Mouse (Mus musculus) limb, embryonic 15.5 days (tissue): Measurements from ENCODE around the gene Gm10964. TPM values are rescaled to one million over a fixed set of nuclear protein-coding genes. Genes with fewer than 3 reads are reported as not detected.

Experiments
- ATAC-seq: fragments of 200-750 bp; cut with Nextera tagmentation; 2 replicates; pipeline ENCODE4 v1.8.0; 2017; ENCODE audit warnings: low read depth, moderate TSS enrichment; ENCODE audit not compliant: insufficient number of reproducible peaks, low FRiP score, low TSS enrichment
- H3K27ac ChIP-seq: fragments of 300-500 bp; sonication (generic); 2 replicates; pipeline ENCODE4 v1.5.1; 2015; ENCODE audit warnings: moderate library complexity, mild to moderate bottlenecking, inconsistent platforms
- H3K27me3 ChIP-seq: fragments of 300-500 bp; sonication (generic); 2 replicates; pipeline ENCODE4 v1.6.1; 2015; ENCODE audit warnings: inconsistent platforms
- H3K36me3 ChIP-seq: fragments of 300-500 bp; sonication (generic); 2 replicates; pipeline ENCODE4 v1.6.1; 2015; ENCODE audit warnings: inconsistent platforms
- H3K4me1 ChIP-seq: fragments of 300-500 bp; sonication (generic); 2 replicates; pipeline ENCODE4 v1.6.1; 2015; ENCODE audit warnings: inconsistent platforms
- H3K4me2 ChIP-seq: fragments of 300-500 bp; sonication (generic); 2 replicates; pipeline ENCODE4 v1.6.1; 2015; ENCODE audit warnings: mild to moderate bottlenecking, inconsistent platforms
- H3K4me3 ChIP-seq: fragments of 300-500 bp; sonication (generic); 2 replicates; pipeline ENCODE4 v1.5.1; 2015; ENCODE audit warnings: mild to moderate bottlenecking, inconsistent platforms
- H3K9ac ChIP-seq: fragments of 300-500 bp; sonication (generic); 2 replicates; pipeline ENCODE4 v1.6.1; 2015; ENCODE audit warnings: inconsistent platforms
- H3K9me3 ChIP-seq: fragments of 300-500 bp; sonication (generic); 2 replicates; pipeline ENCODE4 v1.6.1; 2016; ENCODE audit warnings: inconsistent platforms
- WGBS: fragments of 180-500 bp; shearing (Covaris S2); methylation state at CpG from one replicate; pipeline ENCODE4 v1.1.7; 2015; 5-methylcytosine and 5-hydroxymethylcytosine counted together
- polyA plus RNA-seq: library from polyadenylated mRNA; unstranded; fragments of >200 nt; fragmentation: Nextera tagmentation; extraction: Ambion mirVana; gene quantifications from 2 replicates; pipeline ENCODE4 v1.2.1, GENCODE M21; 2015

Gm10964 gene
- polyA plus RNA-seq, 1 experiment from 2014 or later = not detected

- no peak for ATAC-seq
These were observed 20.2 kb downstream of the Gm10964 start for GRCm38 (mm10) chr3:103759261-103759970.

DNA sequence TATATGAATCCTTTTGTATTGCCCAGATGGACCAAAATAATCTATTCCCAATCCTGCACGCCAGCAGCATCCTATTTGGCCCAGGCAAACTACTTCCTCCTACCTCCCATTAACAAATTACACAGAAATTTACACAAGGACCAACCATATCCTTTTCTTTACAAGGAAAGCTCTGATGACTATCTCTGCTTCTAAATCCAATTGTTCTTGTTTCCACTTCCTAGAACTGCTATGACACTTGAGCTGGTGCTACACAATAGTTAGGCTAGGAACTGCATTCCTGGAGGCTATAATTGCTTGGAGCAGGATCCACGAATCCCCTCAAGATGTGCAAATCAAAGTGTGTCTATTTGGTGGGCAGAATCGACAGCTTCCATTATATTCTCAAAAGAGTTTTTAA lies 27.6 kb downstream of the Gm10964 start:
- no peak for ATAC-seq
- 73% methylated on average over 3 of the region's 3 CpGs for WGBS
- H3K27ac ChIP-seq = no peak overlapping the region
- H3K9me3 ChIP-seq = no peaks in the 10 kb centered on the region
- H3K36me3 ChIP-seq = peaks cover 40% of the 10 kb centered on the region
- H3K4me2 ChIP-seq = no peak overlapping the region
- no peak overlapping the region for H3K4me3 ChIP-seq
- H3K9ac ChIP-seq = no peak overlapping the region
- H3K27me3 ChIP-seq = no peaks in the 10 kb centered on the region
- peaks cover 6% of the 10 kb centered on the region for H3K4me1 ChIP-seq

More at GRCm38 (mm10) chr3:103759261-103759970, 20.2 kb downstream of the Gm10964 start:
- Histone ChIP-seq H3K27ac (no peak overlapping the region), H3K9ac (no peak overlapping the region), H3K4me3 (no peak overlapping the region), H3K36me3 (peaks cover 67% of the 10 kb centered on the region), H3K27me3 (no peaks in the 10 kb centered on the region), H3K9me3 (no peaks in the 10 kb centered on the region), H3K4me1 (no peaks in the 10 kb centered on the region), H3K4me2 (no peak overlapping the region)
- WGBS = 79% methylated on average over 5 of the region's 5 CpGs

DNA sequence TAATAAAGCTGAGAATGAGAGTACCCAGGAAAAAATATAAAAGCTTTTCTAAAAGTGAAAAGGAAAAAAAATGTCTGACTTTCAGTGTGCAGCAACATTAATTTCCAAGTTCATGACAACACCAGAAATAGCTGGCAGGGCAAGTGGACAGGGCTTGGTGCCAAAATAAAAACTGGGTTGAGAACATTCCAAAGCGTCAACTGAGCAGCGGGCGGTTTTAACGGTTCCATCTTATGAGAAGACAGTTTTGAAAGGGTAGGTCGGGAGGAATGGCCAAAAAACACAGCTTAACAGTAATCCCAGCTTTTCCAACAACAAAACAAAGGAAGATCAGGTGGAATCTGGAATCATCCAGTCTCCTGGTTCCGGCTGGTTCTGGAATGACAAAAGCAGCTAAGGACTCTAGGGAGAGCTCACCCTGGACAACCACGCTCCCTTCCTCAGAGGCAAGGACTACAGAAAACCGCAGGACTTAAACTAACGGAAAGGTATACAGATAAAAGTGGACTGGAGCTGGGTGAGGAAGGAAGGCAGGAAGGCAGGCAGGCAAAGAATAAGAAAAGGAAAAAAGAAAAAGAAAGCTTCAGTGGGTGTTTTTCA lies 32.5 kb downstream of the Gm10964 start:
- no peak for ATAC-seq
- Histone ChIP-seq H3K4me3 (no peak overlapping the region), H3K27me3 (no peaks in the 10 kb centered on the region), H3K36me3 (peaks cover 23% of the 10 kb centered on the region; the same call in 1 of the 2 replicates), H3K27ac (no peak overlapping the region), H3K4me1 (peaks cover 19% of the 10 kb centered on the region), H3K9ac (no peak overlapping the region), H3K9me3 (no peaks in the 10 kb centered on the region), H3K4me2 (0 out of 2 replicates have a peak overlapping the region, but pooled peaks have one; percentile 7)
- WGBS = 40% methylated on average over 9 of the region's 9 CpGs

- H3K9me3 ChIP-seq = no peaks in the 10 kb centered on the region
- 88% methylated on average over 4 of the region's 4 CpGs for WGBS
- no peak overlapping the region for H3K4me2 ChIP-seq
- no peak for ATAC-seq
- H3K4me1 ChIP-seq = peaks cover 19% of the 10 kb centered on the region
- no peak overlapping the region for H3K9ac ChIP-seq
- H3K4me3 ChIP-seq = no peak overlapping the region
- no peaks in the 10 kb centered on the region for H3K27me3 ChIP-seq
- peaks cover 34% of the 10 kb centered on the region; the same call in 1 of the 2 replicates for H3K36me3 ChIP-seq
- H3K27ac ChIP-seq = no peak overlapping the region
These were observed 33.7 kb downstream of the Gm10964 start for GRCm38 (mm10) chr3:103772846-103773245.

GRCm38 (mm10) chr3:103773508-103773907 lies 34.3 kb downstream of the Gm10964 start:
- Histone ChIP-seq H3K9ac (no peak overlapping the region), H3K9me3 (no peaks in the 10 kb centered on the region), H3K27me3 (no peaks in the 10 kb centered on the region), H3K4me2 (no peak overlapping the region), H3K4me1 (peaks cover 19% of the 10 kb centered on the region), H3K27ac (no peak overlapping the region), H3K36me3 (peaks cover 33% of the 10 kb centered on the region; the same call in 1 of the 2 replicates), H3K4me3 (no peak overlapping the region)
- no peak for ATAC-seq
- WGBS = 76% methylated on average over 3 of the region's 3 CpGs

DNA sequence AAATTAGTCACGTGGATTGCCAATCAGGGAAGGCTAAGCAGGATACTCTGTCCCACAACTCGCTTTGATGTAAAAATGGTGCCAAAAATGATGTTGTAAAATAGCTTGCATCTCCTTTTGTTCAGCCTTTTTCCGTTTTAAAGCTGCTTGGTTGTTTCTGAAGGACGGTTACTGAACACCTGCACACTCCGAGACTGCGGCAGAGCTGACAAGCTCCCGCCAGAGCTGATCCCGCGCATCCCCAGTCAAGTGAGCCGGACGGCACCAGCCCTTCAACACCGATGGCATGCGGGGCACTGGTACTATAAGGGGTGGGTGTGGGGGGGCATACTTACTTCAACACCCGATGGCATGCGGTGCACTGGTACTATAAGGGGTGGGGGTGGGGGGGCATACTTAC lies 34.8 kb downstream of the Gm10964 start:
- no peak overlapping the region for H3K9ac ChIP-seq
- no peak for ATAC-seq
- peaks cover 29% of the 10 kb centered on the region; the same call in 1 of the 2 replicates for H3K36me3 ChIP-seq
- H3K9me3 ChIP-seq = no peaks in the 10 kb centered on the region
- no peaks in the 10 kb centered on the region for H3K27me3 ChIP-seq
- H3K4me1 ChIP-seq = peaks cover 19% of the 10 kb centered on the region
- no peak overlapping the region for H3K4me2 ChIP-seq
- H3K4me3 ChIP-seq = no peak overlapping the region
- no peak overlapping the region for H3K27ac ChIP-seq
- 67% methylated on average over 15 of the region's 15 CpGs for WGBS

GRCm38 (mm10) chr3:103777940-103778339 lies 38.8 kb downstream of the Gm10964 start:
- no peak for ATAC-seq
- H3K4me1 ChIP-seq = peaks cover 6% of the 10 kb centered on the region; the same call in 1 of the 2 replicates
- no peaks in the 10 kb centered on the region for H3K27me3 ChIP-seq
- no peaks in the 10 kb centered on the region for H3K9me3 ChIP-seq
- no peak overlapping the region for H3K9ac ChIP-seq
- H3K27ac ChIP-seq = no peak overlapping the region
- peaks cover 20% of the 10 kb centered on the region; the same call in 1 of the 2 replicates for H3K36me3 ChIP-seq
- H3K4me3 ChIP-seq = no peak overlapping the region
- H3K4me2 ChIP-seq = no peak overlapping the region
- 83% methylated on average over 11 of the region's 11 CpGs for WGBS

GRCm38 (mm10) chr3:103778660-103779059 lies 39.5 kb downstream of the Gm10964 start:
- H3K9me3 ChIP-seq = no peaks in the 10 kb centered on the region
- no peak overlapping the region for H3K4me3 ChIP-seq
- peaks cover 20% of the 10 kb centered on the region; the same call in 1 of the 2 replicates for H3K36me3 ChIP-seq
- H3K27ac ChIP-seq = no peak overlapping the region
- no peak overlapping the region for H3K4me2 ChIP-seq
- 81% methylated on average over 6 of the region's 6 CpGs for WGBS
- no peaks in the 10 kb centered on the region for H3K27me3 ChIP-seq
- H3K9ac ChIP-seq = no peak overlapping the region
- ATAC-seq = no peak
- peaks cover 6% of the 10 kb centered on the region; the same call in 1 of the 2 replicates for H3K4me1 ChIP-seq

DNA sequence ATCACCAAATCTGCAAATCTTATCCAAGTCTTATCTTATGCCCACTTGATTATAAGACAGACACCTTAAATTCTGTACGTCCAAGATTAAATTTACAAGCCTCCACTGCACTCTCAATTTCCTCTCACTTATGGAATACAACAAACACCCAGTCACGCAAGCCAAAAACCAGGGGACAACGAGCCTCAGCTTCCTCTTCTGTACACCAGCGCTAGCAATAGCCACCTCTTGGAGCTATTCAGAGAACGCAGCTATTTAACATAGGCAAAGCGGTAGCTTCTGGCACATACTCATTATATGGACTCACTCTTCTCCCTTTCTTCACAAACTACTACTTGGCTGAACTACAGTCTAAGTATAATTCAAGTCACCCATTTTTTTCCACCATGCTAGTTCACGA lies 40.0 kb downstream of the Gm10964 start:
- H3K4me2 ChIP-seq = no peak overlapping the region
- WGBS = 78% methylated on average over 7 of the region's 7 CpGs
- no peak overlapping the region for H3K4me3 ChIP-seq
- H3K9me3 ChIP-seq = no peaks in the 10 kb centered on the region
- H3K27me3 ChIP-seq = no peaks in the 10 kb centered on the region
- H3K4me1 ChIP-seq = peaks cover 5% of the 10 kb centered on the region; the same call in 1 of the 2 replicates
- H3K27ac ChIP-seq = no peak overlapping the region
- no peak for ATAC-seq
- no peak overlapping the region for H3K9ac ChIP-seq
- H3K36me3 ChIP-seq = peaks cover 17% of the 10 kb centered on the region; the same call in 1 of the 2 replicates

GRCm38 (mm10) chr3:103780271-103780670 lies 41.1 kb downstream of the Gm10964 start:
- no peaks in the 10 kb centered on the region for H3K9me3 ChIP-seq
- H3K36me3 ChIP-seq = peaks cover 17% of the 10 kb centered on the region; the same call in 1 of the 2 replicates

GRCm38 (mm10) chr3:103780777-103781176 lies 41.6 kb downstream of the Gm10964 start:
- no peak for ATAC-seq
- no peaks in the 10 kb centered on the region for H3K27me3 ChIP-seq
- H3K4me3 ChIP-seq = no peak overlapping the region
- no peaks in the 10 kb centered on the region for H3K9me3 ChIP-seq
- 83% methylated on average over 5 of the region's 5 CpGs for WGBS
- no peak overlapping the region for H3K27ac ChIP-seq
- H3K4me2 ChIP-seq = no peak overlapping the region
- peaks cover 2% of the 10 kb centered on the region; the same call in 1 of the 2 replicates for H3K4me1 ChIP-seq
- H3K36me3 ChIP-seq = peaks cover 15% of the 10 kb centered on the region; the same call in 1 of the 2 replicates
- H3K9ac ChIP-seq = no peak overlapping the region

More at GRCm38 (mm10) chr3:103780271-103780670, 41.1 kb downstream of the Gm10964 start:
- 97% methylated on average over 3 of the region's 3 CpGs for WGBS
- Histone ChIP-seq H3K27me3 (no peaks in the 10 kb centered on the region), H3K4me3 (no peak overlapping the region), H3K9ac (no peak overlapping the region), H3K27ac (no peak overlapping the region), H3K4me1 (peaks cover 2% of the 10 kb centered on the region; the same call in 1 of the 2 replicates), H3K4me2 (no peak overlapping the region)
- no peak for ATAC-seq
